Mouse (Mus musculus): ENCODE data around the gene Gm10271. TPM values are rescaled to one million over a fixed set of nuclear protein-coding genes. Genes with fewer than 3 reads are reported as not detected.

The Gm10271 gene
- not detected in 2 replicates for polyA plus RNA-seq (2014; fragmentation: Nextera tagmentation; extraction: Ambion mirVana)

DNA sequence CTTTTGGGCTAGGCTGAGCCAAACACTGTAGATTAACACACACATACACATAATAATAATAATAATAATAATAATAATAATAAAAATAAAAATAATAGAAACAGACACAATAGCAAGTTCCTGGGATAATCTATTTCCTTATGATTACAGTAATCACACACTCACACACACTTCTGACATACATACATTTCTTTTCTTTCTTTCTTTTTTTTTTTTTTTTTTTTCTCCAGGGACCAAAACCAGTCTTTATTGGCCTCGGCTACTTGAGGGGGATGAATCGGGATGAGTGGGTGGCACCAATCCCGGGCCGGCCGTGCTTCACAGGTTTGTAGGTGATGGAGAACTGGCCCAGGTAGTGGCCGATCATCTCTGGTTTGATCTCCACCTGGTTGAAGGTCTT, at the start of gene Gm10271:
Gm10271 (minus strand) TSS at position 101 of the 400 bp plus-strand sequence.
- Histone ChIP-seq H3K27ac (ENCODE audit: low read depth, low read length) (no peak within 1 kb of the TSS), H3K36me3 (ENCODE audit: control insufficient read depth, insufficient read depth, low read length) (no peaks in the 10 kb centered on the region), H3K4me2 (ENCODE audit: low read depth, low read length) (no peak within 1 kb of the TSS), H3K4me3 (ENCODE audit: low read depth, low read length) (no peak within 1 kb of the TSS), H3K9ac (replicated peaks; ENCODE audit: low read depth, low read length) (no peak within 1 kb of the TSS), H3K4me1 (ENCODE audit: control insufficient read depth, insufficient read depth, low read length) (no peaks in the 10 kb centered on the region), H3K27me3 (ENCODE audit: control insufficient read depth, insufficient read depth, low read length) (no peaks in the 10 kb centered on the region), H3K9me3 (ENCODE audit: control insufficient read depth, low read length) (no peaks in the 10 kb centered on the region)
- no peak for ATAC-seq (ENCODE audit: low read depth)
- 96% methylated on average over 6 of the region's 6 CpGs for WGBS

DNA sequence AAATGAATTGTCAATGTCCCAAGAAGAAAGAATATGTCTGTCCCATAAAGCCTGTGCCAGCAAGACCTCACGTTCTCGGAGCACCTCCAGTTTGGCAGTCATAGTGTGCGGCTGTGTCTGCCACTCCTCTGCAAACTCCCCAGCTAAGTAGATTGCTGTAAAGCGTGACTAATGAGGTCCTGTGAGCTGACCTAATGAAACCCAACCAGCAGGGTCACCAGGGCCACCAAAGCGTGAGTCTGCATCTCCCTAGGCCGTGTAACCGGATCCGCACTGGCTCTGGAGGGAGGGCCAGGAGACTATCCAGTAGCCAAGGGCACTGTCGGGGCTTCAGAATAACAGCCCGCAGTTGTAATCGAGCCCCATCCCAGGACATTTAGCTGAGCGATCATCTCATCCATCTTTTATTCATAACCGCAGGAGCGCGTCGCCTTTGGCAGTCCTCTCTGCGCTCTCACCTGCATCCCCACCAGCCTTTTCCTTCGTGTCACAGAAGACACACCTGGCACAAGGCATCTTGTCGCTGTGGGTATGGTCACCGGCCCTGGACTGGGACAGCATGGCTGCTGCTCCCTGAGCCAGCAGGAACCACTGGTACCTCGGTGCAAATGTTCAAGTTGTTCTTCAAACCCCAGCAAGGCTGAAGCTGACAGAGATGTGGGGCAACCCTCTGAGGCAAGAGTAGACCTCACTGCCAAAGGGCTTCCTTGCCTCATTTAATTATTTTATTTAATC, 48.8 kb upstream of the Gm10271 start:
- ATAC-seq (ENCODE audit: low read depth) = no peak; the same call in 1 of the 2 replicates
- Histone ChIP-seq H3K9ac (replicated peaks; ENCODE audit: low read depth, low read length) (no peak overlapping the region), H3K4me2 (ENCODE audit: low read depth, low read length) (no peak overlapping the region), H3K27me3 (ENCODE audit: control insufficient read depth, insufficient read depth, low read length) (no peaks in the 10 kb centered on the region), H3K36me3 (ENCODE audit: control insufficient read depth, insufficient read depth, low read length) (no peaks in the 10 kb centered on the region), H3K4me1 (ENCODE audit: control insufficient read depth, insufficient read depth, low read length) (no peaks in the 10 kb centered on the region), H3K9me3 (ENCODE audit: control insufficient read depth, low read length) (no peaks in the 10 kb centered on the region), H3K27ac (ENCODE audit: low read depth, low read length) (no peak overlapping the region), H3K4me3 (ENCODE audit: low read depth, low read length) (no peak overlapping the region)
- WGBS = 24% methylated on average over 21 of the region's 21 CpGs

DNA sequence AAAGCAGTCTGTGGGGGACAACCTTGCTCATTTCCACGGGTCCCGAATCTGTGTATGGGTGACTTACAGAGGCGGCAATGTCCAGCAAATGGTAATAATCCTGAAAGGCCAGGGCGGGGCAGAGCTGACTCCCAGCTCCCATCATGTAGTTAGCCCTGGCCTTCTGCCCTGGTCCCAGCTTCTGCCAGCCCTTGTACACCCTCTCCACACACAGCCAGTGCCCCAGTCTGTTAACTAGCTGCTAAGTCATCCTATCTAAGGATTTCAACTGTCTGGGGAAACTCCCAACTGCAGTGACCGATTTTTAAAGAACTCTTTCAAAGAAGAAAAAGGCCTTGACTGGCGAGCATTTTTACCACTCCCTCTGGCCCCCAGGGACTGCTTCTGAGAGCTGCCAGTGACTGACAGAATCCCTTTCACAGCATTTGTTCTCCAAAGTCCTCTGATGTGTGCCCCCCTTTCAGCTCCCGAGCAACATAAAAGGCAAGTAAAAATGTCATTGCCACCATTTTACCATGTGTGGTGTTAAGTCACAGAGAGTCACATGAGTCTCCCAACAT, 46.0 kb upstream of the Gm10271 start:
- no peak for ATAC-seq (ENCODE audit: low read depth)
- H3K27ac ChIP-seq (ENCODE audit: low read depth, low read length) = no peak overlapping the region
- H3K9me3 ChIP-seq (ENCODE audit: control insufficient read depth, low read length) = no peaks in the 10 kb centered on the region
- no peak overlapping the region for H3K9ac ChIP-seq (replicated peaks; ENCODE audit: low read depth, low read length)
- H3K36me3 ChIP-seq (ENCODE audit: control insufficient read depth, insufficient read depth, low read length) = no peaks in the 10 kb centered on the region
- H3K4me3 ChIP-seq (ENCODE audit: low read depth, low read length) = no peak overlapping the region
- WGBS = 52% methylated on average over 7 of the region's 7 CpGs
- H3K4me1 ChIP-seq (ENCODE audit: control insufficient read depth, insufficient read depth, low read length) = peaks cover 4% of the 10 kb centered on the region; the same call in 1 of the 2 replicates
- no peak overlapping the region for H3K4me2 ChIP-seq (ENCODE audit: low read depth, low read length)
- H3K27me3 ChIP-seq (ENCODE audit: control insufficient read depth, insufficient read depth, low read length) = no peaks in the 10 kb centered on the region

DNA sequence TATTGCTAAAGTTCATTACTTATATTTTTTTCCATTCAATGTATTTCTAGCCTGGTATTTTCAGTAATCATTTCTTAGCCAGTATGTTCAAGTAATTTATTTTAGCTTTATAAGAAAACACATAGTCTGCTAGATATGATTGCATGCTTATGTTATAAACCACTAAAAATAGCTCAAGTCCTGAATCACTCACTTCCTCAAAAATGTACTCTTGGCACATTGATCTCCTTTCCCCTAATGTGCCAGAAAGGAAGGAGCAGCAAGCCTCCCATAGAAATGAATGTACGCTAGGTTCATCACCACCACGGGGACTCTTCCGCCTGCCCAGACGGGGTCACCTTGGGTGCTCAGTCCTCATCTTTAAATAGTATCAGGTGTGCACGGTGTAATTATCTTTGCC, 42.2 kb upstream of the Gm10271 start:
- H3K4me2 ChIP-seq (ENCODE audit: low read depth, low read length) = no peak overlapping the region
- H3K9ac ChIP-seq (replicated peaks; ENCODE audit: low read depth, low read length) = no peak overlapping the region
- no peaks in the 10 kb centered on the region for H3K36me3 ChIP-seq (ENCODE audit: control insufficient read depth, insufficient read depth, low read length)
- H3K4me3 ChIP-seq (ENCODE audit: low read depth, low read length) = no peak overlapping the region
- no peaks in the 10 kb centered on the region for H3K9me3 ChIP-seq (ENCODE audit: control insufficient read depth, low read length)
- no peak overlapping the region for H3K27ac ChIP-seq (ENCODE audit: low read depth, low read length)
- H3K27me3 ChIP-seq (ENCODE audit: control insufficient read depth, insufficient read depth, low read length) = no peaks in the 10 kb centered on the region
- ATAC-seq (ENCODE audit: low read depth) = no peak
- WGBS = 80% methylated on average over 5 of the region's 5 CpGs
- peaks cover 4% of the 10 kb centered on the region; the same call in 1 of the 2 replicates for H3K4me1 ChIP-seq (ENCODE audit: control insufficient read depth, insufficient read depth, low read length)

DNA sequence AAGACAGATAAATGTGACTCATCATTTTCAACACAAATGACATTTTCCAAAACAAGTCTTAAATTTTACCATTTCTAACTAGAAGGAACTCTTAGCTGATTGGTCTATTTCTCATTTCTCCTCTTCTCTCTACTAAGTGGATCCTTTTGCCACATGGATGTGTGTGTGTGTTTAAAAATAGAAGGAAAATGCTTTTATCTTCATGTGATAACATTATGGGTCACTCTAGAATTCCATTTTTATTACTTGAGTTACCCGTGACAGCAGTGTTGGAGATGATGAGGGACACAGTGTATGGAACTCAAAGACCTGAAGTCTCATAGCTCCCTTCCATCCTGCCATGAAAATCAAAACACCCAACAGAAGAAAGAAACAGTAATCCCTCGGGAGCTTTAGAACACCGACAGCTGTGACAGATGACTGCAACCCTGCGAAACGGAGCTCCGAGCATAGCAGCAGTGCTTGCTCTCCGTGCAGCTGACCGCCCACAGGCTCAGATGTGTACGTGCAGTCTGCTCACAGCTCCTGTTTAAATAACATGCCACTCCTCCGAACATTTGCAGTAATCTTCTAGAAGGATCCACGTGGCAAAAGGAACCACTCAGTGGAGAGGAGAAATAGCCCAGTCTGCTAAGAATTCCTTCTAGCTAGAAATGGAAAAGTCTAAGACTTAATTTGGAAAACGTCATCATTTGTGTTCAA, 41.4 kb upstream of the Gm10271 start:
- no peaks in the 10 kb centered on the region for H3K36me3 ChIP-seq (ENCODE audit: control insufficient read depth, insufficient read depth, low read length)

DNA sequence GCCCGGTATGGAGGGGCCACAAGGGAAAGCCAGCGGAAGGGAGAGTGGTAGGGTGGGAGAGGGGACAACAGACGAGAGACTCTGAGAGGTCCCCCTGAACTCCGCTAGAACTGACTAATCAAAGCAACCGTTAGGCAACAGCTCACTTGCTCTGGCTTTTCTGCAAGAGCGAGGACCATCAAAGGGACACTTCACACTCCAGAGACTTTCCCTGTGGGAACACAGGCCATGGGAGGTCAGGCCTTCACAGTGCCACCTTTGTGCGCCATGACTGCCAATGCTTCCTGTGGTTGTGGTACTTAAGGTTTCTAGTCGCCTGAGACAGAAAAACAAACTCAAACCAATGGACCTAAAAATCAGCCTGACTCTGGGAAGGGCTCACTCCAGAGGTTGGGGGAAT, 38.6 kb upstream of the Gm10271 start:
- H3K9ac ChIP-seq (replicated peaks; ENCODE audit: low read depth, low read length) = no peak overlapping the region
- no peak overlapping the region for H3K4me2 ChIP-seq (ENCODE audit: low read depth, low read length)
- no peak overlapping the region for H3K4me3 ChIP-seq (ENCODE audit: low read depth, low read length)
- H3K27me3 ChIP-seq (ENCODE audit: control insufficient read depth, insufficient read depth, low read length) = no peaks in the 10 kb centered on the region
- no peaks in the 10 kb centered on the region for H3K36me3 ChIP-seq (ENCODE audit: control insufficient read depth, insufficient read depth, low read length)
- H3K9me3 ChIP-seq (ENCODE audit: control insufficient read depth, low read length) = no peaks in the 10 kb centered on the region
- 63% methylated on average over 8 of the region's 8 CpGs for WGBS
- H3K27ac ChIP-seq (ENCODE audit: low read depth, low read length) = no peak overlapping the region
- no peak for ATAC-seq (ENCODE audit: low read depth)
- H3K4me1 ChIP-seq (ENCODE audit: control insufficient read depth, insufficient read depth, low read length) = peaks cover 4% of the 10 kb centered on the region; the same call in 1 of the 2 replicates

More for the DNA sequence above, 41.4 kb upstream of the Gm10271 start:
- H3K9me3 ChIP-seq (ENCODE audit: control insufficient read depth, low read length) = no peaks in the 10 kb centered on the region
- no peaks in the 10 kb centered on the region for H3K27me3 ChIP-seq (ENCODE audit: control insufficient read depth, insufficient read depth, low read length)
- H3K4me1 ChIP-seq (ENCODE audit: control insufficient read depth, insufficient read depth, low read length) = peaks cover 4% of the 10 kb centered on the region; the same call in 1 of the 2 replicates
- no peak overlapping the region for H3K4me3 ChIP-seq (ENCODE audit: low read depth, low read length)
- ATAC-seq (ENCODE audit: low read depth) = peak; percentile 87
- peak overlapping the region; percentile 27; the same call in 1 of the 2 replicates for H3K4me2 ChIP-seq (ENCODE audit: low read depth, low read length)
- no peak overlapping the region for H3K27ac ChIP-seq (ENCODE audit: low read depth, low read length)
- WGBS = 15% methylated on average over 12 of the region's 12 CpGs
- no peak overlapping the region for H3K9ac ChIP-seq (replicated peaks; ENCODE audit: low read depth, low read length)

DNA sequence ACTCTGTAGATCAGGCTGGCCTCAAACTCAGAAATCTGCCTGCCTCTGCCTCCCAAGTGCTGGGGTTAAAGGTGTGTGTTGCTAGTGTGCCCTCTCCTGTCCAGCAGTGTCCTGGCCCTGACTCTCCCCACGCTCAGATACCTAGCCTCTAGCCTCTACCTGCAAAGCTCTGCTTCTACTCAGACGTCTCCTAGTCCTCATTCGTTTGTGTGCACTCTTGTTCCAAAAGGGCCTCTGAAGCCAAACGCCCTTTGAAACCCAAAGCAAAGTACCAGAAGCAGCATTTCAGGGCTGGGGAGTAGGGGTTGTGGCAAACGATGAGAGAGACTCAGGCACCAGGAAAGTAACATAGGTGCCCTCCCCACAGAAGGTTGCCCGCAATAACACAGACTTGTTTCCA, 37.3 kb upstream of the Gm10271 start:
- 91% methylated on average over 6 of the region's 6 CpGs for WGBS
- Histone ChIP-seq H3K9me3 (ENCODE audit: control insufficient read depth, low read length) (no peaks in the 10 kb centered on the region), H3K4me1 (ENCODE audit: control insufficient read depth, insufficient read depth, low read length) (peaks cover 5% of the 10 kb centered on the region; the same call in 1 of the 2 replicates), H3K9ac (replicated peaks; ENCODE audit: low read depth, low read length) (no peak overlapping the region), H3K36me3 (ENCODE audit: control insufficient read depth, insufficient read depth, low read length) (no peaks in the 10 kb centered on the region), H3K27me3 (ENCODE audit: control insufficient read depth, insufficient read depth, low read length) (no peaks in the 10 kb centered on the region), H3K4me2 (ENCODE audit: low read depth, low read length) (no peak overlapping the region), H3K4me3 (ENCODE audit: low read depth, low read length) (no peak overlapping the region), H3K27ac (ENCODE audit: low read depth, low read length) (no peak overlapping the region)
- no peak for ATAC-seq (ENCODE audit: low read depth)

DNA sequence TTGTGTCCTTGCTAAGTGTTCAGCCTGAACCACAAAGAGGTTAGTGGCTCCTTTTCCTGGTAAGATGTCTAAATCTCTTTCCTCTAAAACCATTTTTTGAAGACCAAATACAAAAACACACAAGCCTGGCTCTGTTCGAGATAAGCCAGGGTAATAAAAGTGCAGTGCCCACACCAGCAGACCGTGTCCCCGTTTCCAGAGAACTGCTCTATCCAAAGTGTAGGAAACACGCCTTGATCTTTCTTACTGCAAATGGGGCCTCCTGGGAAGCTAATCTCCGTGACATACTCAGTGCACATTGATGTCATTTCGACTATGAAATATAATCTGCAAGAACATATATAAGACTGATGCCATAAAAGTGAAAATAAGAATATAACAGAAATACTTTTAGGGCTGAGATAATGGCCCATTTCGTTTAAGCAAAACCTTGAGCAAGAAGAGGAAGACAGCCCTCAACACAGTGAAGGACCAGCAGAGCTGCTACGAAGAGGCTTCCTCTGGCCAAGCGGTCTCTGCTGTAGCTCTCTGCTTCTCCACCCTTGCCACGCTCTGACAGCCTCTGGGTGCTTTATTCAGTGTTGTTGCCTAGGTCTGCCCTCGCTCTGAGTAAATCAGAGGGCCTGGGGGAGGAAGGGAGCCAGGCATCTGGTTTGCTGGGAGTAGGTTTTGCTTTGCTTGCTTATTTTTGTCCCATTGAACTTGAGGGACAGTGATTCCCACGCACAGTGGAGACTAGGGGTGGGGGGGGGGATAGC, 33.5 kb upstream of the Gm10271 start:
- H3K4me3 ChIP-seq (ENCODE audit: low read depth, low read length) = no peak overlapping the region
- H3K36me3 ChIP-seq (ENCODE audit: control insufficient read depth, insufficient read depth, low read length) = no peaks in the 10 kb centered on the region
- no peaks in the 10 kb centered on the region for H3K9me3 ChIP-seq (ENCODE audit: control insufficient read depth, low read length)
- H3K27me3 ChIP-seq (ENCODE audit: control insufficient read depth, insufficient read depth, low read length) = no peaks in the 10 kb centered on the region
- ATAC-seq (ENCODE audit: low read depth) = no peak
- H3K4me2 ChIP-seq (ENCODE audit: low read depth, low read length) = no peak overlapping the region
- H3K4me1 ChIP-seq (ENCODE audit: control insufficient read depth, insufficient read depth, low read length) = peaks cover 3% of the 10 kb centered on the region; the same call in 1 of the 2 replicates
- 65% methylated on average over 12 of the region's 12 CpGs for WGBS
- no peak overlapping the region for H3K9ac ChIP-seq (replicated peaks; ENCODE audit: low read depth, low read length)
- no peak overlapping the region for H3K27ac ChIP-seq (ENCODE audit: low read depth, low read length)

All from neural tube, embryonic 14.5 days (tissue).